Mouse (Mus musculus) erythroblast, embryonic 14.5 days (primary cell): ENCODE measurements around the gene Trnt1.

ENCODE experiments used
- GATA1 ChIP-seq: IDR thresholded peaks from 2 replicates; pipeline ENCODE4 v1.6.1; 2012; ENCODE audit warnings: low read length, inconsistent platforms, mixed read lengths
- TAL1 ChIP-seq: IDR thresholded peaks from 3 replicates; pipeline ENCODE4 v1.6.1; 2012; ENCODE audit warnings: low read length, inconsistent platforms, mixed read lengths

- no peak for TF ChIP-seq GATA1
- TF ChIP-seq TAL1 = no peak
These were observed 458 bp downstream of the Trnt1 start for GRCm38 (mm10) chr6:106769290-106769866.
